Mouse (Mus musculus): ENCODE measurements around the gene Slc6a6.
A peak's percentile ranks its signal among the peaks of the same experiment; 100 is the strongest.

The Slc6a6 gene

DNA sequence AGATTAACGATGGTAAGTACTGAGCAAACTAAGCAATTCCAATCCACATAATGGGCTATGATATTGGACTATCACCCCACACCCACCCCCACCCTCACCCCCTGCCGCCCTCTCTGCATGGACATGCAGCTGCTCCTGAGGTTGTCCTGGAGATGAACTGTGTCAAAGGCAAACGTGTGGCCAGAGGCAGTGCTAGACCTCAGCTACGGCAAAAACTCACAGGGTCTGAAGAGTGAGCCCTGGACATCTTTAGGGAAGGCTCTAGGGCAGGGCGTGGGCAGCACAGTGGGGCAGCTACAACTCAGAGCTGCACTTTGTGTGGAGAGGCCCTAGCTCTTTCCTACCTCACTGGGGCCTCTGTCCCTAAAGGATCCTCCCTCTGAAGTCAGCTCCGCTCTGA, 13.6 kb upstream of the Slc6a6 start:
- DNase-seq, result no peak

- no peak for DNase-seq
Measured at GRCm38 (mm10) chr6:91674757-91675350, 9.0 kb upstream of the Slc6a6 start.

DNA sequence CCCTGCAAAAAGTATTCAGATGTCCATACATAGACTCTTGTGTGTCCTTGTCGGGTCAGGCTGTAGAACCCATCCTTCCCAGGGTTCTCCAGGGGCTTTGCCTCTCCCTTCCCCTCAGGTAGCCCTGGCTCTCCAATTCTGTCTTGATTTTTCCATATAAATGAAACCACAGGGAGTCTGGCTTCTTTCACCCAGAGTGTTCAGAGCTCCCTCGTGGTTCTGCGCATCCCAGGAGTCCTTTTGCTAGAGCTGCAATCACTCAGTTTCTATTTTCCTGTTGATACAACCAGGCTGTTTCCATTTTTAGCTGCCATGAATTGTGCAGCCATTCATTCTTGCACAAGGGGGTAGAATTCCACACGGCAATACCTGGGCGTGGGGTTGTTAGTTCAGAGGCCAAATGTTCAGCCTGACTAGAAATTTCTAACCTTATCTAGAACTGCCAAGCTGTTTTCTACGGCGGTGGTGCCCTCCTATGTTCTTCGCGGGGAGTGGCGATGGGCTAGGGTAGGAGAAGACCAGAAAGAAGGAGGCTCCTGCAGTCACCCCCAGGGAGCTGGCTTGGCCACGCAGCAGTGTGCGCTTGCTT, 5.3 kb upstream of the Slc6a6 start:
- DNase-seq, result no peak

DNA sequence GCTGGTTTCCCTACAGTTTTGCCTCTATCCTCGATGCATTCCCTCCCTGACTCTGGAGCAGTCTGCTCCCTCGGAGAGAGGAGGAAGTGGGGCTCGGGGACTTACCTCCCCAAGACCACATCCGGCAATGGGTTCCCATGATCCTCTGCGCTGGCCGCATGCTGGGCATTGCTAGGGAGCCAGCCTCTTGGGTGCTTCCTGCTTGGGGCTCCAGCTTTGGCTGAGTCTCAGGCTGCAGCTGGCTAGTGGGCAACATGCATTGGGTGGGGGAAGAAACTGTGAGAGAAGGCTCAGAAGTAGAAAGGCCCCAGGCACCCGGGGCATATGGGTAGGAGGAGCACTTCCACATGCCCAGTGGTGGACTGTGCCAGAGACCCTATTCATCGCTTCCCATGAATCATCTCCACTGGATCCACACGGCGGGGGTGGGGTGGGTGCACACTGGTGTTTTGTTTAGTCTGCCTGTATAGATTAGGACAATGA, 4.7 kb upstream of the Slc6a6 start:
- DNase-seq, result peak in 1 of 2 experiments; percentile 20

DNA sequence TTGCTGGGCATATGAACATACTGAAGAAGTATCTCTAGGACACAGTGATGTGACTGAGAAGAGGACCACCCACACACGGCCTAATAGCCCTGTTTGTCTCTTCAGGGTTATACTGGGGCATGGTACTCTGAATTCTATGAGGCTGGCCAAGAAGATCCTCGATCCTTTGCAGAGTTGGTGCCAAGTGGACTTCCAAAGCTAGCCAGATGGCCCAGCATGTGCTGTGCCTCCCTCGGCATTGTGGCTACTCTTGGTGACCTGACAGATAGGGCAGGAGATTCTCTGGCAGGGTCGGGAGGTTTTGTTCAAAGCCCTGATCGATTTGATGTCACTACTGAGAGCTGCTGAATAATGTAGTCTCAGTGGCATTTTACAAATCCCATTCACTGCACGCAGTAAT, 4.1 kb upstream of the Slc6a6 start:
- peak; percentile 62 to 64 for DNase-seq

DNA sequence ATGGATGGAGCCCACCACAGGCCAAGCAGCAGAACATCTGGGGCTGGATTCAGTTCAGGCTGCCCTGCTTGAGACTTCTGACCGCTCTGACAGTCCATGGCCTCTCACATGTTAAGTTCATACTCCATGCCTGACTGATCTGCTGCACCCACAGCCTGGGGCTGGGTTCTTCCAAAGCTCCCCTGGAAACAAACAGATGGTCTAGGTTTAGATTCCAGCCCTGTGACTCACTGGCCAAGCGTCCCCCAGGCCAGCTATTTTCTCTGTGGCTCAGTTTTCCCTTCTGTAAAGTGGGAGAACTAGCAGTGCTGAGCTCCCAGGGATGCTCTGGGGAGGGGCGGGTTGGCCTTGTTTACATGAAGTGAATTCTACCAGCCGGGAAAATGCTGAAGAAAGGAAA, 2.0 kb upstream of the Slc6a6 start:
- DNase-seq, result no peak

DNA sequence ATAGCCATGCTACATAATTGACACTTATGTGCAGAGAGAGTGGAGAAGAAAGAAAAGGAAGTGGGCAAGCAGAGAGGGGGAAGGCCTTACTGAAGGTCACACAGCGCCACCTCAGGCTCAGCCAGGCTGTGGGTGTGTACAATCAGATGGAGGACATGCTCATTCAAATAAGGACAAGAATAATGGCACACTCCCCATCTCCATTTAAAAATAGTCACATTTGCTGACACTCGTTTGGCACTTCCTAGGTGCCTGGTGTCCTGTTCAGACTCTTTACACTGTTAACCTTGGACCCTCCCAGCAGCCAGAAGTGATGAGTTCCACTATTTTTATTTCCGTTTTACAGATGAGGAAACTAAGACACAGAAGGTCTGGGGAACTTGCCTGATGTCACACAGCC, 732 bp upstream of the Slc6a6 start:
- peak in 1 of 2 experiments; percentile 22 for DNase-seq

DNA sequence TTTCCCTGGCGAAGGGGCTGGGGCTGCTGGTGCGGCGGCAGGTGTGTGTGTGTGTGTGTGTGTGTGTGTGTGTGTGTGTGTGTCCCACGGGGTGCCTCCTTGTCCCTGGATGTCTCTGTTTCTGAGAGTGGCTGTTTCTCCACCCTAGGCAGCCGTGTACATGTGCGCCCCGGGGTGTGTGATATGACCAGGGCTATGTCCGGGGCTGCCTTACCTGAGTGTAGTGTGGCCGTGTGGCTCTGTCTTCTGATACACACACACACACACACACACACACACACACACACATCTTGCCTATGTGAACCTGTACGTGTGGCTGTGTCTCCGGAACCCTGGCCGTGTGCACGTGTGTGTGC, 599 bp downstream of the Slc6a6 start:
- no peak for DNase-seq

DNA sequence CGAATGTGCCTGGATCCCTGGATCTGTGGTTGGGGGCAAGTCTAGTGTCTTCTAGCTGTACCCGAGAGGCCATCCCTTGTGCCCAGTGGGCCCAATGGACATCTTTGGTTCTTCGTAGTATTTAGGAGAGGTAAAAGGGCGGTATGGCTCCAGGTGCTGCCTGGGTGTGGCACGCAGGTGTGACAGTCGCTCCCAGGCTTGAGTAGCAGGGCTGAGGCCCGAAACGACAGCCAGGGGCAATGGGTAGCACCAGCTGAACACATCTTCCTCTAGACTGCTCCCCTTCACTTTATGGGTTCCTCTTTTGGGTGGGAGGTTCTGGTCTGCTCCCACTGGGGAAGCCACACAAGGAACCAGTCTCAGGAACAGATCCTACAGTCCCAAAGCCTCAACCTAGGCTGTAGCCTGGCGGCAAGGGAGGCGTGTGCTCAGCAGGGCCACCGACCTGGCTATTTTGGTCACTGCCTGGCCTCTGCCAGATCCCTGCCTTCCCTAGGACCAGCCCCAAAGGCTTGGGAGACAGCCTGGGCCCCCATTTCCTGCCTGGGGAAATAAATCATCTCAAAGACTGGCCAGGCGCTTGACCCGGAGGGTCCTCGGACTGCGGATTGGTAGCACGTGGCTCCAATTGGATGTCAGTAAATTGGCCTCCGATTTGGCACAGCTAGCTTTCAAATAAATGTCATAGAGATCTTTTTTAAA, 1.1 kb downstream of the Slc6a6 start:
- peak; percentile 54 to 66 for DNase-seq

DNA sequence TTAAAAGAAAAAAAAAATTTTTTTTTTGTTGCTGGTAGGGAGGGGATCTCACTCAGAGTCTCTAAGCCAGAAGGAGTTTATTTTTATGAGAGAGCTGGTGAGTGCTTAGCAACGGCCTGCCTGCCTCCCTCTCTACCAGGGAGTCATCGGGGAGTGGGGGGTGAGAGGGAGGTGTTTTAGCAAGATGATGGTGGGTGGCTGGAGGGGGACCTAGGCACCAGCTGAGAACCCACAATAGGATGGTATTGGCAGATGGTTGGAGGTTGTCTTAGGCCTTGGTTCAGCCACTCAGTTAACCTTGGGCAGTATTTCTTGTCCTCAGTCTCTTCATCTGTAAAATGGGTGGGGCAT, 1.7 kb downstream of the Slc6a6 start:
- DNase-seq, result no peak

GRCm38 (mm10) chr6:91685896-91686295, 2.0 kb downstream of the Slc6a6 start:
- no peak for DNase-seq

GRCm38 (mm10) chr6:91686597-91686996, 2.7 kb downstream of the Slc6a6 start:
- no peak for DNase-seq

- DNase-seq, result no peak
Measured at GRCm38 (mm10) chr6:91688021-91688420, 4.2 kb downstream of the Slc6a6 start.

GRCm38 (mm10) chr6:91689231-91689630, 5.4 kb downstream of the Slc6a6 start:
- DNase-seq, result no peak

- DNase-seq, result no peak
Measured at GRCm38 (mm10) chr6:91690222-91690621, 6.4 kb downstream of the Slc6a6 start.

- no peak for DNase-seq
Measured at GRCm38 (mm10) chr6:91690646-91691045, 6.8 kb downstream of the Slc6a6 start.

DNA sequence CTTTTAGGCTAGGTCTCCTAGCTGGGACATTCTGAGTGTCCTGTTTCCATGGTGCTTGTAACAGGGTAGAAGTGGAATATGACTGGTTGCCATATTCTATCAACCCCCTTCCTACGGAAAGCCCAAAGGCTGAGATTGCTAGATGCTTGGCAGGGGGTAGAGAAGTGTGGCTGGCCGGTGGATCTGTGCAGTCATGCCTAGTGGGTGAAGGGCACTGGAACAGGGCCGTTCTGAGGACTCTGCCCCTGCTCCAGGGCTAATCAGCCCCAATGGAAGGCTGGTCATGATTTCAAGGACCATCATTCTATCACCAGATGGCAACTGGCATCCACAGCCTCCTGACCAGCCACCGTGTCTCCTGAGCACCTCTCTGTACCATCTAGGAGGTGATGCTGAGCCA, 7.7 kb downstream of the Slc6a6 start:
- no peak for DNase-seq

DNA sequence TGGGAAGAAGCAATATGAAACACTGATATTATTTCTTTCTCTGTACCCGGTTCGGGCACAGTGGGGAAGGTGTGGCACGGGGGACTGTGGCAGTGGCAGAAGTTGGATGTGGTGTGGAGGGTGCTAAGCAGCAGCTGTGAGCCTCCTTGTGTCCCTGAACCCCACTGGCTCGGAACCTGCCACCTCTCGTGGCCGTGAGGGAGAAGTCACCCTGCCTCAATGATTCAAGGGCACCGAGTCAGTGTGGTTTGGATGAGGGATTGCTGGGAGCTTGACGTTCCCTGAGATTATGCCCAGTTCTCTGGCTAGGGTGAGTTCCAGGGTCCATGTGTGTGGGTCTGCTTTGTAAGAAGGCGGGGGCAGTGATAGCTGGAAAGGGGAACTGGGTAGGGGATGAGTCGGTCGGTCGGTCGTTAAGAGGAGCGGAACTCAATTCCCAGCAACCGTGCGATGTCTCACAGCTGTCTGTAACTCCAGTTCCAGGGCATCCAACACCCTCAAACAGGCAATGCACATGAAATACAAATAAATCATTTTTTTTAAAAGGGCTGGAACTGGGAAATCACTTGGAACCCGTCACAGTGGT, 9.5 kb downstream of the Slc6a6 start:
- no peak for DNase-seq

DNA sequence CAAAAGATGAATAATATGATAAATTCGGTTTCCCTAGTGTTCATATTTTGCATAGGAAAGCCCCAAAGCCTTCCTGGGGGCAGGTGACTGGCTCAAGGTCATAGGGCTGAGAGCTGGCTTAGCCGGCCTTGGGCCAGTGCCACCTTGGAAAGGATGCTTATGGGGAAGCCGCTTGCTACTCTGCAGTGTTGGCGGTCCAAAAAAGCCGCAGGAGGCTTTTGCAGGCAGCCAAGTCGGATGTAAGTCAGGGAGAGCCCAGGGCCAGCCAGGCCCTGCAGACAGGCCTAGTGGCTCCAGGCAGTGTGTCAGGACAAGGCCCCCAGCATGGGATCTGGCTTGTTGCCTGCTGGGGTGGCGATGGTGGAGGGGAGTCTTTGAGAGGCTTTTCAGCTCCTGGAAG, 10.8 kb downstream of the Slc6a6 start:
- peak; percentile 85 to 89 for DNase-seq

GRCm38 (mm10) chr6:91698831-91699230, 15.0 kb downstream of the Slc6a6 start:
- no peak for DNase-seq

DNA sequence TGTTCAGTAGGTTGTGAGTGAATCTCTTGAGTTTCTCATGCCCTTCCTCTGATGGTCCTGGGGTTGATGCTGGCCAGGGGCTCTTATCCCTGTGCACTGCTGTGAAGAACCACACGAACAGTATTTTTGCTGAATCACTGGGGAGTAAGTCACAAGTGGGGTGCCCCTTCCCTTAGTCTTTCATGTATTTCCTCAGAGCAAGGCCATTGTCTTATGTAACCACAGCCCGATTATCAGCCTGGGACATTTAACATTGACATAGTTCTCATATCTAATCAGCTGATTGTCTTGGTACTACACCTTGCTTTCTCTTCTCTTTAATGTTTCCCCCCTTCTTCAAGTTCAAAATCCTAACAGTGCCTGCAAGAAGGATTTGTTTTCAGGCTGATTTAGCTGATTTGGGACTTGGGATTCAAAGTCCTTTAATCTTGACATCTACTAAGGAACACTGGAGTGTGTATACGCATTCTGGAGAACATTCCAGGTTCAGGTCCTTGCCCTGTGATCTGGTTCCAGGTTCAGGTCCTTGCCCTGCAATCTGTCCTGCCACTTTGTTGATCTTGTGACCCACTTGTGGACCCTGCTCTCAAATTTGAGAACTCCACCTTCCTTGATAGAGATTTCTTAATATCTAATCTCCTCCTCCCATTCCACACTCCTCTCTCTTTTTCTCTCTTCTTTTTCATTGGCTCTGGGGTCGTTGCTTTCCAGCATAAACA, 15.8 kb downstream of the Slc6a6 start:
- no peak for DNase-seq

DNA sequence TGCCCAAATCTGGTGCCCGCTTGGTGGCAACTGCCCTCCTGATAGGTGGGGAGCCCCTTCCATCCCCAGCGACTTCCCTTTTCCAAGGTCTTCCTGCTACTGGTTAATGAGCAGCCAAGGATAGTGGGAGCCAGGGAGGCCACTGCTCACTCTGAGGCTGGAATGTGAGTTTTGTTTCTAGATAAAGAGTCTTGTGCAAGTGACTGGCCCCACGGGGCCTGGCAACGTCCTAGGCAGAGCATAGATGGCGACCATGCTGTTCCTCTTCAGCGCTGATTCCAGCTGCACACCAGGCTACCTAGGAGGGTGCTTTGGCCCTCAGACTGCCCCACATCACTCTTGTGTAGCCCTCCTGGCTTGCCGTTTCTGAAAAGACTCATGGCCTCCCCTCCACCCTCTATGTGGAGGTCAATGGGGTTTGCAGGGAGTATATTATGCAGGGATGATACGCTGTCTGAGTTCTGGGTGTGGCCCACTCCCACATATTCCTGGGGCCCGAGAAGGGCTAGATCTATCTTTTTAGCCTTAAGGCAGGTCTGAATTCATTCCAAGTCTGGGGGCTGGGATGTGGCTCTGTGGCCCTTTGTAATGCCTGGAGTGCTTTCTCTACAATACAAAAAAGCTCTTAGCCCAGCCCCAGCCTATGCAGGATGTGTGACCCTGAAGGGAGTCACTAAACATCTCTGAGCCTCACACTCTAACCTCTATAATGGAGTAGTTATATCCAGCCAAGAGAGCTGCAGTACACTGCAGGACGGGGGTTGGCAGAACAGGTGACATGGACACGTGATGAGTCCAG, 17.2 kb downstream of the Slc6a6 start:
- DNase-seq, result no peak

DNA sequence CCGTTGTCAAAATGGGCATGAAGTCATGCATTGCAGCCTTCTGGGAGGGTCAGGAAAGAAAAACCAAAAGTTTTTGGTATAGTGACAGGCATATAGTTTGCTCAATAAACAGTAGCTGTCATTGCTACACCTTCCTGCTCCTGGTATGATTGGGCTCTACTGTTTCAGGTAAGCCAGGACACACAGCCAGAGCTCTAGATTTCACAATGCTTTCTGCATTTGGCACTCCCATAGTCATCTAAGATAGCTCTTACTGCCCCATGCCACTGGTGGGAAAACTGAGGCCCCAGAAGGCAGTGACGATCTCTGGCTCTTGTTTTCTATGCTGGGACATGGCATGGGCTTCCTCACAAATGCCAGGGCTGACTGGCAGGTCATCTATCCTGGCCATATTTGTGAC, 19.6 kb downstream of the Slc6a6 start:
- DNase-seq, result no peak

Measured in cerebellum, adult 18-20 months (tissue).